Mouse (Mus musculus): ENCODE results near the gene Mpzl1.

GRCm38 (mm10) chr1:165675167-165675566 lies 40.8 kb upstream of the Mpzl1 start:
- TF ChIP-seq CTCF (IDR thresholded peaks at IDR 0.05) (no peak), EP300 (IDR thresholded peaks at IDR 0.05) (no peak)
